Mouse (Mus musculus) left cerebral cortex, postnatal 10 days (tissue): Measurements from ENCODE around the gene Vav3. TPM values are rescaled to one million over a fixed set of nuclear protein-coding genes. Genes with fewer than 3 reads are reported as not detected.

Experiments used
- DNase-seq, 2 experiments: peaks; one replicate each; pipeline ENCODE4 v3.0.0; 2021 to 2022; ENCODE audit warnings: low spot score in 2 of 2, mixed read lengths in 1 of 2; ENCODE audit errors: extremely low spot score in 1 of 2
- intact Hi-C: fragments of 180-260 bp; cut with DNase I; formaldehyde crosslinking; loops from one replicate; pipeline ENCODE4 v1.15.1; 2025
- total RNA-seq, 2 experiments: library from RNA; stranded (reverse); gene quantifications; 2 replicates each; pipeline ENCODE4 v1.2.3; 2021

Gene Vav3
- total RNA-seq, 2 experiments from 2014 or later, result 2.8 TPM

- intact Hi-C loops, result no loop called here
- DNase-seq, result no peak
Measured at GRCm38 (mm10) chr3:109544476-109545221, 204.2 kb downstream of the Vav3 start.

GRCm38 (mm10) chr3:109557329-109557728, 216.9 kb downstream of the Vav3 start:
- intact Hi-C loops, result no loop called here

DNA sequence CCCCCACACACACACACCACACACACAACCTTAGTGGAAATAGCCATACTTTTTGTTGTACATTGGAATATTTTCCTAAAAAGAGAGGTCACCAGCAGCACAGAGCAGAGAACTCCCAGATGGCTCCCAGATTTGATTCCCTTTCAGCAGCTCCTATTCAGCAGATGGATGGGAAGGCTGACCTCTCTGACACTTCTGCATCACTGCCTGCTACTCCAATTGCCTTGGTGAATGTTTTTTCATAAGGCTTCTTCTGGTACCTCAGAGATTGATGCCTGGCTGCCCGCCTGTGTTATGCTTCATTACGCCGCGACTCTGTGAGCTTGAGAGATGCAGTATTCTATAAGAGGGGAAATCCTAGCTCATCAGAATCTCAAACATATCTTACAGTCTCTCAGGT, 220.8 kb downstream of the Vav3 start:
- DNase-seq, result no peak
- intact Hi-C loops, result no loop called here

More at GRCm38 (mm10) chr3:109557329-109557728, 216.9 kb downstream of the Vav3 start:
- DNase-seq, result no peak

DNA sequence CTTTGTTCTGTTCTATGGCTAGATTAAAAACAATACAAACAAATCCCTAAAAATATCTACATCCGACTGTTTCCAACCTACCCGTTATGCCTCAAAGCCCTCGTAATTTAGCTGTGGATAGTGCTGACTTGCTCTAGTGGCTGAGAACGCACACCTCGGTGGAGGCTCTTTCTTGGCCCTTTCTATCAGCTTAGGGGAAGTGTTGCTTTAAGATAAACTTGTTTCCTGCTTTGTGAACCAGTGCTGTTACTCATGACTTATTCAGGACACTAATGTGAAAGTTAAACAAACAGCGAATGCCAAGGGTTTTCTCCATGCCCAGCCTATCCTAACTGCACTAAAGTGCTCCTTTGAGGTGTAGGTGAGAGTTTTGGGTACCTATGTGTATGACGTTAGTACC, 221.3 kb downstream of the Vav3 start:
- intact Hi-C loops, result no loop called here
- no peak for DNase-seq

DNA sequence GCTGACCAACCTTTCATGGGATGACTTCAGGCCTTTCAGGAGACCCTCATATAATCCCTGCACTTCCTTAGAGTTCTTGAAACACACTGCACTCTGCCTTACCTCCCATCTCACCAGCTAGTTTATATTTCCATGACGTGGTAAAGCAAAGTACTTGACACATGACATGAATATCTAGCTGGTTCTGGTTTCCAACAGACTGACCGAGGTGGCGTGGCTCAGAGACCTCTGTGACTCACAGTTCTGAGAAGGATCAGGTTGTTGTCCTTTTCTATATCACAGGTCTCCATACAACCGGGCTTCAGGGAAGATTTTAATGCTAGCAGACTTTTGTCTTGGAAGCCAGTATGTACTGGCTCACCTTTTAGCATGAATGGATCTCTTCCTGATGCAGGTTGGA, 221.8 kb downstream of the Vav3 start:
- intact Hi-C loops, result no loop called here
- DNase-seq, result no peak

DNA sequence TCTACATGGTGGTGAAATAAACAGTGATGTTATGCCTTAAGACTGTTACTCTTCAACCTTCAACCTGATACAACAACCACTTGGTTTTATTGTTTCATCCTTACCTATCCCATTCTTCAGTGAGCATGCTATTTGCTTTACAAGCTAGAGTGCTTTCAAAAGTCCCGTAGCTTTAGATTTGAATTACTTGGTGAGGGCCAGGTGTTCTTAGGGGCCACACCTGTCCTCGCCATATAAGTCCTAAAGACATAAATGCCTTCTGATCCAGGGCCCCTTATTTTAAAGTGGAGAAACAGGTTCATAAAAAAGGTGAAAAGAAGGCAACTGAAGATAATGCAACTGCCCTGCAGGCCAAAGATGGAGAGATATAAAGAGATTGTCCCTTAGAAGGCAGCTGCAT, 224.0 kb downstream of the Vav3 start:
- no peak for DNase-seq
- intact Hi-C loops, result no loop called here

DNA sequence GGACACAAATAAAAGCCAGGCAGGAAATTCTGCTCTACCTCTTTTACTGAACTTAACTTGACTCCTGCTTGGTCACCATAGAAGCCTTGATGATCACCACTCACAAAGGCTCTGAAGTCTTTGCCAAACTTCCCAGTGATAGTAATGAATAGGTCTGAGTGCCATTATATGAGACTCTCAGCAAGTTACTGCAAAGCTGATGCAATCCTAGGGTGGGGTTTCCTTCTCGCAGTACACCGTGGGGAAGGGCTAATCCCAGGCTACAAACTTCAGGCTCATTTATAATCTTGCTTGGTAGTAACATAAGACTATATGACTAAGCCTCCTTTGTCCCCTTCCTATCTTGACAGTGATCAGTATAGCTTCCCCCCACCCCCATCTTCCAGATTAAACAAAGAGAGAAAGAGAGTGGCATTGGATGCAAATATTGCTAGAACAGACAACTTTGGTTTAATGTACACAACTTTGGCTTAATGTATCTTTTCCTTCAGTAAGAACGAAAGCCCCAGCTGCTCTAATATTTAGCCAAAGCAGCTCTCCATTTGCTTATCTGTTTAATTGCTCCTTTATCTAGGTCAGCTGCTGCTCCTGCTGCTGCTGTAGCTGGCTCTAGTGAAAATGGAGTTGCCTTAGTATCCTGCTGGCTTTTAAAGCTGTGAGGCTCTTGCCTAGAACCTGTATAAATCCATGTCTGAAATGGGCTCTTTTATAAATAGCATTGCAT, 228.3 kb downstream of the Vav3 start:
- intact Hi-C loops, result no loop called here
- DNase-seq, result no peak

DNA sequence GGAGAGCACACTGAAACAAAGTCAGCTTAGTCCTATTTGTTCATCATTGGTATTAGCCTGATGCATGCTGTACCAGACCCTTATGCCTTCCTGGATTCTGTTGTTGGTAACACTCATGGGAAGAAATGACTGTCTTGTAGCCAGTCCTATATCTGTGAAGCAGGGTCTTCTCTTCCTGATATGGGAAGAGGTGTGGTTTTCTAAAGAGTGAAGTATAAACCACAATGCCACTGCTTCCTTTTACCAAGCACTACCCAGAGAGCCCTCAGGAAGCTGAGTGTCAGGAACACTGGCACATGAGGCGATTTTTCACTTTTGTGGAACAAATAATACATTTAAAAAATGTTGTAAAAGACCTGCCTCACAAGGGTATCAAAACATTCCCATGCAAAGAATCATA, 231.0 kb downstream of the Vav3 start:
- intact Hi-C loops, result no loop called here
- DNase-seq, result no peak

DNA sequence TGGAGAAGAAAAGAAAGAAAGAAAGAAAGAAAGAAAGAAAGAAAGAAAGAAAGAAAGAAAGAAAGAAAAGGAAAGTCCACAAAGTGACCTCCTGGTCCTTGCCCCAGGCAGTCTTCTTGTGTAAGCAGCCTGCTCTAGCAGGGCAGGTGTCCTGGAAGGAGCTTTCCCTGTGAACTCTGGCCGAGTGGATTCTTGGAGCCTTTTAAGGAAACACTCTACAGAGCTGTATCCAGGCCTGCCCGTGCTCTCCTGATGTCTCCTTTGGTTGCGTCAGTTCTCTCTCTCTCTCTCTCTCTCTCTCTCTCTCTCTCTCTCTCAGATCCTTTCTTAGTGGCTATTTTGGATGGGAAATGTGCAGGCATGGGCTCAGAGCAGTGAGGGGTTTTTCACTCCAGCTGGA, 232.4 kb downstream of the Vav3 start:
- intact Hi-C loops, result no loop called here

GRCm38 (mm10) chr3:109573549-109574146, 233.2 kb downstream of the Vav3 start:
- DNase-seq, result no peak
- intact Hi-C loops, result no loop called here

More for the DNA sequence above, 232.4 kb downstream of the Vav3 start:
- no peak for DNase-seq

- intact Hi-C loops, result no loop called here
- no peak for DNase-seq
Measured at GRCm38 (mm10) chr3:109574161-109574560, 233.7 kb downstream of the Vav3 start.

DNA sequence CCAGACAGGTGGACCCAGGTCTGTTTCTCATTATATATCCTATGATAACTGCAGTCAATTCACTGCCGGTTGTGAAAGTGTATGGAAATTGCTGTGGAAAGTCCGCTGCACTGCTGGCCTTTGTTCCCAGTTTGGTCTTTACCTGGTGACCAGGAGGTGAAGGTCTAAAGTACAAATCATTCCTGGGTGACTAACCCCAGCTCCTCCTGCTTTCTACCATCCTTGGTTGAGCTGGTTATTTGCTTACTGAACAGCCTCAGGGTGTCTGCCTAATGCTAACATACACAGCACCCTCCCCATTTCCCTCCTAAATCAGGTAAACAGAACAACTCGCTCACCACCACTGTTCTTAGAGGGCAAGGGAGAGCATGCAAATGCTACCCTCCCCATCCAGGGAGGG, 237.9 kb downstream of the Vav3 start:
- no peak for DNase-seq
- intact Hi-C loops, result no loop called here

GRCm38 (mm10) chr3:109578983-109579382, 238.5 kb downstream of the Vav3 start:
- no peak for DNase-seq
- intact Hi-C loops, result no loop called here

GRCm38 (mm10) chr3:109585946-109586345, 245.5 kb downstream of the Vav3 start:
- no peak for DNase-seq
- intact Hi-C loops, result no loop called here

DNA sequence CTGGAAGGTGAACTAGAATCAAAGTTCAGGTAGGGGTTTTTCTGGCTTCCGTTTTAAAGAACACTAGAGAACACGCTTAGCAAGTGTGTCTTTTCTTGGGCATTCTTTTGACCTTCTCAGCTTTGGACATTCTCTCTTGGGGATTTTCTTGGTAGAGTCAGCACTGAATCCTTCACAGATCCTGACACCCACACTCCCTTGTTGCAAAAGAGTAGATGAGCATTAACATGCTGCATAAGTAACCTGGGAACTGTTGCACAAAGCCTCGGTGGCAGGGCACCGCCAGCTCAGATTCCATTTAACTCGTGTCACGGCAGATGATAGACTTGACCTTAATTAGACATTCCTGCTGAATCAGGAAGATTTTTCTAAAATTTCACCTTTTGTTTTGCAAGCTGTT, 252.5 kb downstream of the Vav3 start:
- DNase-seq, result no peak
- intact Hi-C loops, result no loop called here

GRCm38 (mm10) chr3:109596084-109596483, 255.6 kb downstream of the Vav3 start:
- intact Hi-C loops, result no loop called here
- DNase-seq, result no peak

GRCm38 (mm10) chr3:109600699-109601451, 260.4 kb downstream of the Vav3 start:
- intact Hi-C loops, result no loop called here
- no peak for DNase-seq

DNA sequence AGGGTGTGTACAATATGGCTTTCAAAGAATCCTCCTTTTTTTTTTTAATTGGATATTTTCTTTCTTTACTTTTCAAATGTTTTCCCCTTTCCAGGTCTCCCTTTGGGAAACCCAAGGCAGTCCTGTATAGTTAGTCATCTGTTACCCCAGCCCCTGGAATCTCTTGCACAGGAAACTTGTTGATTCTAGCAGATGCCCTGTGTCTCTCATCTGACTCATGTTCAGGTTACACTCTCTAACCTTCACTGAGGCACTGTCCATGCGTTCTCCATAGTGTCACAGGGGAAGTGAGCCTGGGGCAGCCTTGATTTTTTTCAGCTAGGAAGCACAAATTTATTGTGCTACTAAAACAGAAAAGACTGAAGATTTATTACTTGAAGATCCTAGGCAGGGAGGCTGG, 262.3 kb downstream of the Vav3 start:
- intact Hi-C loops, result no loop called here
- DNase-seq, result no peak

GRCm38 (mm10) chr3:109606121-109606520, 265.7 kb downstream of the Vav3 start:
- no peak for DNase-seq
- intact Hi-C loops, result no loop called here
